Mouse (Mus musculus) heart, adult 2 months (tissue): Measurements from ENCODE around the gene Gpha2.

Source experiments
- CTCF ChIP-seq: fragments of 200-600 bp; IDR thresholded peaks from 2 replicates; pipeline ENCODE4 v1.8.1; 2022; ENCODE audit warnings: antibody characterized with exemption, mild to moderate bottlenecking, moderate library complexity
- EP300 ChIP-seq: fragments of 200-500 bp; IDR thresholded peaks from 2 replicates; pipeline ENCODE4 v1.6.1; 2011; ENCODE audit warnings: low read depth, low read length, control low read depth; ENCODE audit not compliant: insufficient read depth
- POLR2A ChIP-seq: fragments of 200-500 bp; IDR thresholded peaks from 2 replicates; pipeline ENCODE4 v1.6.1; 2011; ENCODE audit warnings: mild to moderate bottlenecking, low read depth, low read length, control low read depth; ENCODE audit not compliant: insufficient read depth

- TF ChIP-seq CTCF (no peak), POLR2A (no peak), EP300 (no peak)
Measured at GRCm38 (mm10) chr19:6216046-6216705, 10.0 kb upstream of the Gpha2 start.
